Mouse (Mus musculus) mature B cell (primary cell): ENCODE data around the gene Podnl1.

ENCODE experiments used
- in situ Hi-C: fragments of 300-500 bp; cut with MboI; formaldehyde crosslinking; loops from 2 replicates; pipeline ENCODE4 v1.14.3; 2019

The Podnl1 gene

DNA sequence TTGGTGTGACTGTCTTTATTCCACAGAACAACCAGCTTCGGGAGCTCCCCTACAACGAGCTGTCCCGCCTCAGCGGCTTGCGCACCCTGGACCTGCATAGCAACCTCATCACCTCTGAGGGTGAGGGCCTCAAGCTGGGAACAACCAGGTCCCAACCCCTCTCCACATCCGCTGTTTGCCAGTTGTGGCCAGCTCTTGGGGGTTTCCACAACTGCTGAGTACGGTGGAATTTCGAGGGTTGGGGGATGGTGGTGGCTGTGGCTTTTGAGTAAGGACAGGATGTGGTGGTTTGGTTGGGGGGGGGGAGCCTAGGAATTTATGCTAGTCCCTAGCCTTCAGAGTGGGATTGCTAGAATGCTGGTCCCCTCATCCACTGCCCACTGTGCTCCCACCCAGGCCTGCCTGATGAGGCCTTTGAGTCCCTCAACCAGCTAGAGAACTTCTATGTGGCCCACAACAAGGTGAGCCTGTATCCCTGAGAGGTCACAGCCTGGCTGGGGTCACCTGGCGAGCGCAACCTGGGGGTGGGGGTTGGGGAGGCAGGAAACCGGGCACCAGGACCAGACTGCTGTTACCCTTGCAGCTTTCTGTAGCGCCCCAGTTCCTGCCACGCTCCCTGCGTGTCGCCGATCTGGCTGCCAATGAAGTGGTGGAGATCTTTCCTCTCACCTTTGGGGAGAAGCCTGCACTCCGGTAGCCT lies 1.6 kb downstream of the Podnl1 start:
- in situ Hi-C loops = no loop called here

DNA sequence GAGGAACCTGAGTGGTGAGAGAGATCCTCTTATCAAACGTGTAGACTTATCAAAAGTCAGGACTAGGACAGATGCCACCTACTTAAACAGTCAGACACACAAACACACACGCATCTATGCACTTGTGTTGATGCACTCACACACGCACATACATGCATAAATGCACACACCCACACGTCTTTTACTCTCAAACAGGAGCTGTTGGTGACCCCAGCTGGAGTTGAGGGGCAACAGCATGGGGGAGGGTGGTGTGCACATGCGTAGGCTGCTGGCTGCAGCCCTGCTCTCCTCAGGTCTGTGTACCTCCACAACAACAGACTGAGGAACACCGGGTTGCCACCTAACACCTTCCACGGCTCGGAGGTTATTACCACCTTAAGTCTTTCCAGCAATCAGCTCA lies 2.5 kb downstream of the Podnl1 start:
- in situ Hi-C loops = no loop called here

DNA sequence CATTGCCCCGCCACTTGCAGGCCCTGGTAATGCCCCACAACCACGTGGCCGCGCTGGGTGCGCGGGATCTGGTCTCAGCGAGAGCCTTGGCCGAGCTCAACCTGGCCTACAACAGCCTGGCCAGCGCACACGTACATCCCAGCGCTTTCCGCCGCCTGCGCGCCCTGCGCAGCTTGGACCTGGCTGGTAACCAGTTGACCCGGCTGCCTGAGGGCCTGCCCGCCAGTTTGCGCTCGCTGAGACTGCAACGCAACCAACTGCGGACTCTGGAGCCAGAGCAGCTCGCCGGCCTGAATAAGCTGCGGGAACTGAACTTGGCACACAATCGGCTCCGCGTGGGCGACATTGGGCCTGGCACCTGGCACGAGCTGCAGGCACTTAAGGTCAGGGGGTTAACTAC lies 5.0 kb downstream of the Podnl1 start:
- in situ Hi-C loops = no loop called here

DNA sequence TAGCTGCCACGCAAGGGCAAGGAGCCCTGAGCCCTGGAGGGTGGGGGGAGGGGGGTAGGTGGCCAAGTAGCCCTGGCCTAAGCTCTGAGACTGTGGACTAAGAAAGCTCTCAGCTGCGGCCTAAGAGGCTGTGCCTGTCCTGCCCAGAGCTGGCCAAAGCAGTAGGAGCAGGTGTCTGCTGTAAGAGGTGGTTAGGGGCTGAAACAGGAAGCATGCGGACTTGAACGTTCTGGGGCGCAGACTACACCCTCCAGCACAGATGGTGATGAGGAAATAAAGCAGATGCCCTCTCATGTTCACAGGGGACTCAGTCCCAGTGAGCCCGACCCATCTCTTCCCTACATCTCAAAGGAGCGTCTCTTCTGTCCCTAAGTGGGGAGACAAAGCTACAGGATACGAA lies 6.4 kb downstream of the Podnl1 start:
- in situ Hi-C loops = no loop called here

DNA sequence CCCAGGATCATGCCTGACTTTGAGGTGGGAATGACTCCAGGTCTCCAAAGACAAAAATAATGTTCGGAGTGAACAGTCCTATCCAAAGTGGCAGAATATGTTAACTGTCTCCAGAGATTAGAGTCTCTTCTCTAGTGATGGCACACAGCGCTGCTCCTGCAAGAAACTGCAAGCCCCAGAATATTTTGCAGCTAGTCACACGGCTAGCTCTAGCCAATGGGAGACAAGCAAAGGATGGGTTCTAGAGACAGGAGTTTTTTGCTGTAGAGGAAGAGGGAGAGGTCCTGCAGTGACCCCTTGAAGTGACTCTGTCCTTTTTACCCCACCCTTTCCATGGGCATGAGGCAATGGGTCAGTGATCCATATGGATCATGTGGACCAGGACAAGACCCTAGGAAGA lies 12.1 kb downstream of the Podnl1 start:
- in situ Hi-C loops = no loop called here

DNA sequence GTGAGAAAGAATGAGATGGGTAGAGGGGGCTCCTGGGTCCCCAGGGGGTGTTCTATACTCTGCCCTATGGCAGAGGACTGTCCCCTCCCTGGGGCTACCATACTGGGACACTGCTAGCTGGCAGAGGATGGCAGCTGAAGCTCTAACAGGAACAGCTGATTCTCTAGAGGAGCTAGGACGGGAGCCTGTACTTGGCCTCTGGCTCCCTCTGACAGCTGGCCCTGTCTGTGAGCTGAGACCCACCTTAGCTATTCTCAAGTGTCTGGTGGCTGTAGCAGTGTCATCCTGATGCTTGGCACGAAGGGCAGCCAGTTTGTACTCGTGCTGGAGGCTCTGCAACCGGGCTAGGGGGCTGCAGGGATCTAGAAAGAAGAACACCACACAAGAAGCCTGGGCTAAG lies 15.0 kb downstream of the Podnl1 start:
- in situ Hi-C loops = no loop called here

DNA sequence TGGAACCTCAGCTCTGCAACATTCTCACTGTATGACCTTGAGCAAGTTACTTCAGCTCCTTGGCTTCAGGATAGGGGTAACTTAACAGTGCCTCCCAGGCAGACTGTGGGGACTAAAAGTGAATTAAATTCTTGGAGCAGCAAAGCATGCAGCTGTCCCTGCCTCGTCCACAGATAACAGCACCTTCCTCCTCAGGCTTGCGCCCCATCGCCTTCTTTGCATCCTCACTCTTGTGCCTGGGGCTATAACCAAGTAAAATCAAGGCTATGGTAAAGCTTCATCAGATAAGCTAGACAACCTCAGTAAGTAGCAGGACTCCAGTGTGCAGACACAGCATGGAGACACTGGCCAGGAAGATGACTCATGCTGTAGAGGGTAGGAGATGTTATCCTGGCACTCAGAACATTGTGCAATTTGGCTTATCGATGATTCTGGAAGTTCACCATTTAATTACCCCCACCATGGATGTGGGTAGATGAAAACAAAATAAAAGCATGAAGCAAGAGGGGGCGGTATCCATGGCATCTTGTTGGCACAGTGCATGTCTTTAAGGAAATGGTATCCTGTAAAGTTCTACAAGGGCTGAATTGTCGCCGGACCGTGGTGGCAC lies 19.0 kb downstream of the Podnl1 start:
- in situ Hi-C loops = no loop called here

DNA sequence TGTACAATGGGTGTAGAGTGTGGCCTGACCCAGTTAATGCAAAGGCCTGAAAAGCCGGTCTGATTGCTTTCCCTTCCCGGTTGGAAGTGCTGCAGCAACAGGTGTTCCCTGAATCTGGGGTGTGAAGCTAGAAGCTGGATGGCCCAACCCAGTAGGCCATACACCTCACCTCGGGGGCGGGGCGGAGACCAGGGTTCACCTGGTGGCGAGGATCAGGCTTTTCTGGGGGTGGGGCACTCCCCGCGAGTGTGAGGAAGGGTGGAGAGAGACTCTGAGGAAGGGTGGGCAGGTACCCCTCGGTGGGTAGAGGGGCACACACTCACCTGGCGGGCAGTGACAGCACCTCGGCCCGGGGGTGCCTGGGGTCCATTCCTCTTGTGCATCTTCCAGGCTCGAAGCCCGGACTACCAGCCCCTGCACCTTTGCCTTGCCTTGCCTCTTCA lies 21.6 kb downstream of the Podnl1 start:
- in situ Hi-C loops = no loop called here

DNA sequence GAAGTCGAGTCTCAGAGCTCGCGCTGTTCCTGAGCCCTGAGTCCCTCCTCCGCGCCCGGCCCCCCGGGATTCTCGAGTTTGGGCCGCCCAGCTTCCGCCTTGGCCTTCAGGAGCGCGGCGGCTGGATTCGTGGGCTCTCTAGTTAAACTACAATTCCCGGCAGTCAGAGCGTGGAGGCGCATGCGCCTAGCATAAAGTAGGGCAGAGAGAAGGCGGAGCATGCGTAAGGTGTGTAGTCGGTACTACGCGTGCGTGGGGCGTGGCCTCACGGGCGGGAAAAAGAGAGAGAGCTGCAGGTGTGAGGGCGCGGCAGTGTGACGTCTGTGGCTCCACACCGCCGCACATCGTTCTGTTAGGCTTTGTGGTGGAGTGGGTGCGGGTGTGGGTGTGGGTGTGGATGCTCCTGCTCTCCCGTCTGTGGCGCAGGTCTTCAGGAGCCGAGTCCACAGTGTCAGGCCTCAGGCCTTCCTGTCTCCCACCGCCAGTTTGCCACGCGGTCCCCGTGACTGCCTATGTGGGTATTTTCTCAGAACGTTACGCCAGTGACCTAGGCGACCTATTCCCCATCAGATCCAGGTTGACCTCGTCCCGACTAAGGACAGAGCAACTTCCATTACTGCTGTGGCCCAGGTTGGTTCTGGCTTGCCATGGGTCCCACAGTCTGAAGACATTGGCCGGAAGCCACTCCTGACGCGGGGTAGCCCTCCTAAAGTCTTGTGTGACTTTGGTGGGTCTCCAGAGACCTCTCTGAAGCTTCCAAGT lies 22.2 kb downstream of the Podnl1 start, which contains the start of the genes Cc2d1a and 4930432K21Rik:
TSS of gene Cc2d1a (minus strand) at position 168 of the 762 bp plus-strand sequence.
TSS of gene 4930432K21Rik (plus strand) at position 257 of the 762 bp plus-strand sequence.
- in situ Hi-C loops = no loop called here

DNA sequence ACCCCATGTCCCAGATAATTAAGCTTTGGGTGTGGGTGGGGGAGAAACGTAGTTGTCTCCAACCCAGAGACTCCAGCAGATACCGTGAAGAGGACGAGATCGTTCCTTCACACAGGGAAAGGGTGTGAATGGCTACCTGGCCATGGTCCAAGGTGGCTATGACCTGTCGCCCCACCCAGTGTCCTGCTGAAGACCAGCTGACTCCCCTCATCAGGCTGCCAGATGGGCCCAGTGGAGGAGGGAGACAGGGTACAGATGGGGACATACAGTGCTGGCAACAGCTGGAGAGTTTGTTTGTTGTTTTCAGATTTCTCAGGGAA lies 22.7 kb downstream of the Podnl1 start:
- in situ Hi-C loops = no loop called here

DNA sequence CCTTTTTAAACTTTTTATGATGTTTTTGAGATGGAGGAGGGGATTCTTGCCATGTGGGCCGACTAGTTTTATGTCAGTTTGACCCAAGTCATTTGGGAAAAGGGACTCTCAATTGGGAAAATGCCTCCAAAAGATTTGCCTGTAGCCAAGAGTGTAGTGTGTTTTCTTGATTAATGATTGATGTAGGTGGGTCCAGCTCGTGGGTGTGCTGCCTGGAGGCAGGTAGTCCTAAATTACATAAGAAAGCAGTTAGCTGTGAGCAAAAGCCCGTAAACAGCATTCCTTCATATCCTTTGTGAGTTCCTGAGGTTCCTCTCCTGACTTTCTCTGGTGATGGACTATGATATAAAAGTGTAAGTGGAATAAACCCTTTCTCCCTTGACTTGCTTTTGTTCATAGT lies 23.4 kb downstream of the Podnl1 start:
- in situ Hi-C loops = no loop called here

DNA sequence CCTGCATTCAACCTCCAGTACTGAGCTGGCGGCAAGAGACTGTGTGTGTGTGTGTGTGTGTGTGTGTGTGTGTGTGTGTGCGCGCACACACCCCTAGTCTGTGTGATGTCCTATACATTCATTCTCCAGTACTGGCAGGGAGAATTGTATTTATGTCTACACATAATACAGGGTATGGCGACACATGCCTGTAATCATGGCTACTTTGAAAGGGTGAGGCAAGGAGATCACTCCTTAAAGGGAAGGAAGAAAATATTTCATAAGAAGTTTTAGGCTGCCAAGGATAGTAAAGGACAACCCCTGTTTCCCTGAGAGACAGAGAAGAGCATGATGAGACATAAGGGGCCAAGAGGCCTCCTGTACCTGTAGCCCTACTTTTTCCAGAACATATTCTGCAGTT lies 31.8 kb downstream of the Podnl1 start:
- in situ Hi-C loops = no loop called here

DNA sequence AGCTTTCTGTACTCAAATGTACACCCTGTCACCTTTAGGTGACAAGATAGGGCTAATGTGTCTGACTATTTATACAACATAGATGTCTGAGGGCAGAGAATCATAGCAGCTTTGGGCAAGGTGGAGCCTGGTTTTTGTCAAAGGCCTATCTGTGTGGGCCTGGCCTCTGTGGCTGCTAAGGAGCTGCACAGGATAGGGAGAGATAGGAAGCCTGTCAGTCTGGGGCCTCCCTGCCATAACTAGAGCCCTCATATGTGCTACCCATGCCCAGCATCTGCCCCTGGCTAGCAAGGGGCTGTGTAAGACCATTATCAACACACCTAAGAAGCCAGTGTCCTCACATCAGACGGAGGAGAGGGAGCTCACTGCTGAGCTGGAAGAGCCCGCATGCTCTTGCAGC lies 41.9 kb downstream of the Podnl1 start:
- in situ Hi-C loops = no loop called here

DNA sequence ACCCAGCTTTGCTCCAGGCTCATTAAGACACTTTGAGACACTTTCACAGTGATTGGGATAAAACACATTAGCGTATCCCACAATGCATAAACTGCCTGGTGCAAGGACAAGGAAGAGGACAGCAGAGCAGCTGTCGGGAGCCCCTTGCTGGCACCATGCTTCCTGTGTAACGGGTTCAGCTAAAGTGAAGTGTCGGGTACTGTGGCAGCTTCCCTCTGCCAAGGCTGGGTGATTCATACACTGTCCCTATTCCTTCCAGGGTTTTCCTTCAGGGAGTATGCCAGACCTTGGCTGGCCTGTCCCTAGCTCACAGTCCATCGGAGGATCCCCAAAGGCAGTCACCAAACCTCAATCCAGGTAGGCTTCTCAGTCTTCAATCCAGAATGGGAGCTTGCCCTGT lies 44.3 kb downstream of the Podnl1 start:
- in situ Hi-C loops = no loop called here

DNA sequence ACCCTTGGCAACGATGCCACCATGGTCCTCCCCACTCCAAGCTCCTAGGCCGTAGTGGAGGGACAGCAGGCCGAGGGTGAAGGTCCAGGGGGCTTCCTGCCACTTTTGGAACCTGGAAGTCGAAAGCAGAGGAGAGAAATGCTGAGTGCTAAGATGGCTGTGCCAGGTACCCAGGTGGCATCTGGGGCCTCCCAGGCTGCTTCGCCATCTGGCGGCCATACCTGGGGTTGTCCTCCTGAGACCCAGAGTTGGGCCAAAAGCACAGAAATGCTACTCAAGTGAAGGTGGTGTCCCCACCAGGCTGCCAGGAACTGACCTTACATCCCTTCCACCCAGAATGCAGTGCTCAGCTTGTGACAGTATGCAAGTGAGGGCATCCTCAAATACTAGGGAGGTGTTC lies 48.1 kb downstream of the Podnl1 start:
- in situ Hi-C loops = no loop called here

DNA sequence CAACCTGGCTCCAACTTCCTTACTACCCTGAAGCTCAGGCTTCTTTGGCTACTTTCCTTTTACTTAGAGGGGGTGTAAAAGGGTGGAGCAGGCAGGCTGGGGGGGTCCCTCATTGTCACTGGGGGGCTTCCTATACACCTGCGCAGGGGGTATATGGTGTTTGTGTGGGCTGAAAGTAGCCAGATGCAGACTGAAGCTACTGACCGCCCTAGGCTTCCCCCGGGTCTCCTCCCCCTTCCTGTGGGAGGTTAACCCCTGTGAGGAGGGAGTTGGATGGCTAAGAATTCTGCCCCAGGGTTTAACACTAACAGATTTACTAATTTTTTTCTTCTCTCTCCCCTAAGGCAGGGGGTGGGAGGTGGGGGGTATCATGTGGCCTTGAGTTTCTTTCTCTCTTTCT lies 50.8 kb downstream of the Podnl1 start:
- in situ Hi-C loops = no loop called here

DNA sequence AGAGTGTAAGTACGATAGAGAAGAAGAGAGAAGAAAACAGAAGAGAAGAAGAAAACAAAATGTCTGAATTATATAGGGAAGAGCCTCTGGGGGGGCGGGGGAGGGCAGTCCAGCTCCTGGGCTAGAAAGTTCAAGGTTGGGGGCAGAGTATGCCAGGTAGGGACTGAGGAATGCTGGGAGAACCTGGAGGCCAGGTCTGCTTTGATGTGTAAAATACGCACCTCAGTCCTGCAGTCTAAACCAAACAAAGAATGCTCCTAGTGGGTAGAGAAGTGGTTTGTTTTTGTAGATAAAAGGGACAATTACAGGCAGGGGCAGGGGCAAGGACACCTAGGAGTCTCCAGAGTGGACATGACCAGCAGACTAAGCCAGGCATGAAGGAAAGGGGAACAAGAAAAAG lies 51.6 kb downstream of the Podnl1 start:
- in situ Hi-C loops = no loop called here

DNA sequence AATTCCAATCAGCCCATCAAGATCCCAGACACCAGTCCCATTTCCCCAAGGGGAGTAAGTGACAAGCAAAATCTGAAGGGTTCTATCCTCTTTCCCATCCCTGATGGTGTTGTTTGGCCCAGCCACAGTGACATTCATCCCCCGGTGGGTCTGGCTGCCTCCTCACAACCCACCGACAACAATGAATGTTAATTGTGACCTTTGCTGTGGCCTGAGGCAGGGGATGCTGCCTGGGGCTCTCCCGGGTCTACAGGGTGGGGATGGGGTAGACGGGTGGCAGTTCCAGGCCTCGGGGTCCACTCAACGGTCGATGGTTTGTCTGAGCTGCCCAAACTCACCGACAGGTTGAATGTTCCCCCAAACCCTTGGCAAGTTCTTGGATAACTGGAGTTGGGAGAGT lies 52.8 kb downstream of the Podnl1 start:
- in situ Hi-C loops = no loop called here

DNA sequence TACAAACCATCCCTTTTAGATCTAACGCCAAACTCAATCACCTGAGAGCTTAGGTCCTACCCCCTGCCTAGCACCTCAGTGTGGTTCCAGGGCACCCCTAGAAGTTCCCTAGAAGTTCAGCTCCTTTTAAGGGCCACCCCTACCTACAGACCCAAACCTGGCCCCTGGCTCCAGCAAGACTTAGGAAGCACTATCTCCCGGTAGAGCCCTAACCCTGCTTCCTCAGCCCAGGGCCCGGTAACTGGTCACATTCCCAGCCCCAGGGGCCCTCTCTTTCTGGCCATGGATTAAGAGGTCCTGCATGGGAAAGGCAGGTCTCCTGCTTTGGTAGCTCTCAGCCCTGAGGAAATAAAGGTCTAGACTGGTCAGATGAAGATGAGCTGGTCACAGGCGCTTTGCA lies 54.2 kb downstream of the Podnl1 start:
- in situ Hi-C loops = loop anchor here (10.0 kb wide), 1 partner anchor 175 kb away; no protein-coding TSS in a partner anchor

DNA sequence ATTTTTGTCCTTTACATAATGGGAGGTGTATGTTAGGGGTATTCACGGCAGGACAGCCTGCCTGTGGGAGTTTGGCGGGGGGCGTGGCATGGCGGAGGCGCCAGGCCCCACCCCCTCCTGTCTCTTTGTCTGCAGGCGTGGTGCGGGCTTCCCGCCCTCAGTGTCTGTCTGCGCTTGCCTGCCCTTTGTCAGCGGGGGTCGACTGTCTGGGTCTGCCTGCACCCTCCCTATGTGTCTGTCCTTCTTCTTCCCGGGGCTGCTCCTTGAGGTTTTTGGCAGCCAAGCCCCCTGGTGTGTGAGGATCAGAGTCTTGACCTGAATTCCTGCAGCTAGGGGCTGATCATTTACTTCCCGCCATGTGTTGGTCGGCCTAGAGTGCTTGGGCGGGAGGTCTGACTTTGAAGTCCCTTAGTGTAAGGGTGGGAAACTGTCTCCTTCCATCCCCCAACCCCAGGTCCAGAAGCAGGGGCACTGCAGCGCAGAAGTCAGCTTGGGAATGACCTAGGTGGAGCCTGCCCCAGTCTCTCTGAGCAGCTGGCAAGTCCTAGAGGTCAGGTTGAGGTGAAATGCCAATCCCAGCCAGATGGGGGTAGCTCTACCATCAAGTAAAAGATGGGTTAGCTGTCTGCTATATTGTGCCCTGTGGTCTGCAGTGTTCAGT lies 54.9 kb downstream of the Podnl1 start:
- in situ Hi-C loops = loop anchor here (10.0 kb wide), 1 partner anchor 174 kb away; no protein-coding TSS in a partner anchor
